Mouse (Mus musculus): ENCODE measurements around the gene Prrc2a. TPM values are rescaled to one million over a fixed set of nuclear protein-coding genes. Genes with fewer than 3 reads are reported as not detected.

Prrc2a gene
- polyA plus RNA-seq (2012; rRNA removed) = 367 and 409 TPM in 2 replicates

- peak; percentile 96 for TF ChIP-seq POLR2A (IDR thresholded peaks at IDR 0.05; ENCODE audit: borderline replicate concordance, extremely low read depth, insufficient read depth, insufficient read length, poor library complexity, severe bottlenecking)
- no peak for TF ChIP-seq CTCF (IDR thresholded peaks at IDR 0.05; ENCODE audit: borderline replicate concordance, extremely low read depth, insufficient read depth, insufficient read length)
- DNase-seq (ENCODE audit: low read depth) = peak; percentile 100
Measured at GRCm38 (mm10) chr17:35164568-35165450, at the start of gene Prrc2a. Prrc2a (minus strand) TSS chr17:35164897.

- no peak for TF ChIP-seq POLR2A (IDR thresholded peaks at IDR 0.05; ENCODE audit: borderline replicate concordance, extremely low read depth, insufficient read depth, insufficient read length, poor library complexity, severe bottlenecking)
- TF ChIP-seq CTCF (IDR thresholded peaks at IDR 0.05; ENCODE audit: borderline replicate concordance, extremely low read depth, insufficient read depth, insufficient read length) = no peak
Measured at GRCm38 (mm10) chr17:35213071-35213470, 48.4 kb upstream of the Prrc2a start.

GRCm38 (mm10) chr17:35210593-35210992 lies 45.9 kb upstream of the Prrc2a start:
- no peak for DNase-seq (ENCODE audit: low read depth)
- no peak for TF ChIP-seq POLR2A (IDR thresholded peaks at IDR 0.05; ENCODE audit: borderline replicate concordance, extremely low read depth, insufficient read depth, insufficient read length, poor library complexity, severe bottlenecking)
- no peak for TF ChIP-seq CTCF (IDR thresholded peaks at IDR 0.05; ENCODE audit: borderline replicate concordance, extremely low read depth, insufficient read depth, insufficient read length)

More at GRCm38 (mm10) chr17:35213071-35213470, 48.4 kb upstream of the Prrc2a start:
- DNase-seq (ENCODE audit: low read depth) = no peak

GRCm38 (mm10) chr17:35209785-35210535 lies 45.3 kb upstream of the Prrc2a start:
- TF ChIP-seq POLR2A (IDR thresholded peaks at IDR 0.05; ENCODE audit: borderline replicate concordance, extremely low read depth, insufficient read depth, insufficient read length, poor library complexity, severe bottlenecking) = no peak
- no peak for DNase-seq (ENCODE audit: low read depth)

GRCm38 (mm10) chr17:35205380-35205769 lies 40.7 kb upstream of the Prrc2a start:
- TF ChIP-seq POLR2A (IDR thresholded peaks at IDR 0.05; ENCODE audit: borderline replicate concordance, extremely low read depth, insufficient read depth, insufficient read length, poor library complexity, severe bottlenecking) = no peak
- no peak for TF ChIP-seq CTCF (IDR thresholded peaks at IDR 0.05; ENCODE audit: borderline replicate concordance, extremely low read depth, insufficient read depth, insufficient read length)
- DNase-seq (ENCODE audit: low read depth) = no peak

GRCm38 (mm10) chr17:35204494-35205379 lies 40.0 kb upstream of the Prrc2a start, which contains the start of gene Lta:
Lta (minus strand) TSS chr17:35205351.
- DNase-seq (ENCODE audit: low read depth) = no peak
- TF ChIP-seq POLR2A (IDR thresholded peaks at IDR 0.05; ENCODE audit: borderline replicate concordance, extremely low read depth, insufficient read depth, insufficient read length, poor library complexity, severe bottlenecking) (no peak), CTCF (IDR thresholded peaks at IDR 0.05; ENCODE audit: borderline replicate concordance, extremely low read depth, insufficient read depth, insufficient read length) (no peak)

- TF ChIP-seq POLR2A (IDR thresholded peaks at IDR 0.05; ENCODE audit: borderline replicate concordance, extremely low read depth, insufficient read depth, insufficient read length, poor library complexity, severe bottlenecking) = no peak
- no peak for TF ChIP-seq CTCF (IDR thresholded peaks at IDR 0.05; ENCODE audit: borderline replicate concordance, extremely low read depth, insufficient read depth, insufficient read length)
- no peak for DNase-seq (ENCODE audit: low read depth)
Measured at GRCm38 (mm10) chr17:35202442-35202841, 37.7 kb upstream of the Prrc2a start.

- DNase-seq (ENCODE audit: low read depth) = no peak
- TF ChIP-seq CTCF (IDR thresholded peaks at IDR 0.05; ENCODE audit: borderline replicate concordance, extremely low read depth, insufficient read depth, insufficient read length) (no peak), POLR2A (IDR thresholded peaks at IDR 0.05; ENCODE audit: borderline replicate concordance, extremely low read depth, insufficient read depth, insufficient read length, poor library complexity, severe bottlenecking) (no peak)
Measured at GRCm38 (mm10) chr17:35201787-35202186, 37.1 kb upstream of the Prrc2a start, which contains the start of gene Tnf. Tnf (minus strand) TSS chr17:35202007.

GRCm38 (mm10) chr17:35201128-35201527 lies 36.4 kb upstream of the Prrc2a start:
- TF ChIP-seq CTCF (IDR thresholded peaks at IDR 0.05; ENCODE audit: borderline replicate concordance, extremely low read depth, insufficient read depth, insufficient read length) (no peak), POLR2A (IDR thresholded peaks at IDR 0.05; ENCODE audit: borderline replicate concordance, extremely low read depth, insufficient read depth, insufficient read length, poor library complexity, severe bottlenecking) (no peak)
- no peak for DNase-seq (ENCODE audit: low read depth)

GRCm38 (mm10) chr17:35200398-35200797 lies 35.7 kb upstream of the Prrc2a start:
- no peak for DNase-seq (ENCODE audit: low read depth)

More at GRCm38 (mm10) chr17:35200398-35200797, 35.7 kb upstream of the Prrc2a start:
- TF ChIP-seq POLR2A (IDR thresholded peaks at IDR 0.05; ENCODE audit: borderline replicate concordance, extremely low read depth, insufficient read depth, insufficient read length, poor library complexity, severe bottlenecking) (no peak), CTCF (IDR thresholded peaks at IDR 0.05; ENCODE audit: borderline replicate concordance, extremely low read depth, insufficient read depth, insufficient read length) (no peak)
